Mouse (Mus musculus) c-Kit-positive CD71-positive TER-119-negative erythroid progenitor cells, embryonic 14.5 days (primary cell): ENCODE measurements around the gene Dnmt3a.

Experiments used
- DNase-seq: peaks from one replicate; pipeline ENCODE4 v3.0.0-alpha.2; 2013; ENCODE audit warnings: low read depth

The Dnmt3a gene

DNA sequence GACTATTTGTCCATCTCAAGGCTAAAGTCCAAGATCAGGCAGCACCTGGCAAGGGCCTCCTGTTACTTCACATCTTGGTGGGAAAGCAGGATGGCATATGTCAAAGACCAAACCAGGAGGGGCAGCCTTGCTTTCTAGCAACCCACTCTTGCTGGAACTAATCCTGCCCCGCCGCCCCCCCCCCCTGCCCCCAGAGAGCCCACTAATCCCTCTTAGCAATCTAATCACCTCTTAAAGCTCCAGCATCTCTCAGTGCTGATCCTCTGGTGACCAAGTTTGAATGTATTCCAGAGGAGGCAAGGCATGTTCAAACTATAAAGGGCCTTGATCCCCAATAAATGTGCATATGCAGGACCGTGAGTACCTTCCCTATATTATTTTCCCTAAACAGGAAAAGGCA lies 18.8 kb upstream of the Dnmt3a start:
- no peak for DNase-seq

DNA sequence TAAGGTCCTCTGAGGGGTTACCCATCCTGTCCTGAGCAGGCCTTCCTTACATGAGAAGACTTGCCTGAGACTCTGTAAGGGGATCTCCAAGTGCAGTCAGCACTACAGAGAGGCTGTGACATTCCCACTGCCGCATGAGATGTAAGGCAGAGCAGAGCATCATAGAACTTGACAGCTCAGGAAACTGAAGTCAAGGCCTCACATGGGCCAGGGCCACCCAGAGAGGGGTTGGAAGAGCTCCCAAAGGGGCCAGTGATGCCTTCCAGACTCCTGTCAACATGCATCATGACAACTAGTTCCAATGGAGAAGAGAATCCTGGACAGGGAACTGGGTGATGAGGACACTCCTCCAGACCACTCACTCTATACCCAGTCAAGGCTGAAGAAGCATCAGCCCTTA lies 18.3 kb upstream of the Dnmt3a start:
- DNase-seq = no peak

DNA sequence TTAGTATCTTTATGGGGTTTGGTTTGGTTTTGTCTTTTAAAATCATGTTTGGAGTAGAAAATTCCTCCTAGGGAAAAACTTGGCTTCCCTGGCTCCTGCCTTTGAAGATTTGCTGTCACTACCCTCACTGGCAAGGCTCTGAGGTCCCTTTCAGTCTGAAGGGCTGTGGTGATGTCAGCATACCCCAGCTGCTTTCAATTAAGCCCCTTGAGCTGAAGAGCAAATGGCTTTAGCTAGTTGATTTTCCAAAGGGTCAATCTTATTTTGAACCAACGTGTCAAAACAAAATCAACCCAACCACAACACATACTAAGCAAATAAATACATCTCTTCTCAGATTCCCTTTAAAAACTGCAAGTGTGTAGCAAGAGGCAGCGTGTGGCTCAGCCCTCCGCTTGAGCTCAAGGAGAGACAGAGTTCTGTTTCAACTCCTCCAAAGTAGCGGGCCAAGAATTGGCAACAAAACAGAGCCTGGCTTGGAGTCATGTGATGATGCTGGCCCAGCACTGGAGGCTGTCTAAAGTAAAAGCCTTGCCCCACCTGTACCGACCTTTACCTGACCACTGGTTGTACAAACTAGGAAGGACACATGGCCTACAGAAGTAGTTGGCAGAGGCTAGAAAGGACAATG lies 17.3 kb upstream of the Dnmt3a start:
- no peak for DNase-seq

DNA sequence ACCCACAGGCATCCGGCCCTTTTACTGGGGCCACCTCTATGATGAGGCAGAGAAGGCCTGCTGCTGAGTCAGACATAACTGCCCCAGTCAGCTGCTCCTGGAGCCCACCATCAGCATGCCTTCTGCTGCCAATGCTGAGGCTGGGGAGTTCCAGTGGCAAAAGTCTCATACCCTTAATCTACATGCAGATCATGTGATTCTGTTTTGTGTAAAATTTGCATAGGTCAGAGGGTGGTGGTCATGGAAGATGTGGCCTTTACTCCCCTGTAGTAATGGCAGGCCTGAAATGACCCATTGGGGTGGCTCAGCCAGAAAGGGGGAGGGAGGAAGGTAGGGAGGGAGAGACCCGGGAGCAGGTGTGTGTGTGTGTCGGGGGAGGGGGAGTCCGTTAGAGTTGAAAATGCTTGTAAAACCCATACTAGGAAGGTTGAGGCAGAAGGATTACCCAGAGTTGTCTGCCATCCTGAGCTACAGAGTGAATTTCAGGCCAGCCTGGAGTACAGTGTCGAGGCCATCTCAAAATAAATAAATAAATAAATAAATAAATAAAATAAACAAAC lies 16.1 kb upstream of the Dnmt3a start:
- DNase-seq = no peak

DNA sequence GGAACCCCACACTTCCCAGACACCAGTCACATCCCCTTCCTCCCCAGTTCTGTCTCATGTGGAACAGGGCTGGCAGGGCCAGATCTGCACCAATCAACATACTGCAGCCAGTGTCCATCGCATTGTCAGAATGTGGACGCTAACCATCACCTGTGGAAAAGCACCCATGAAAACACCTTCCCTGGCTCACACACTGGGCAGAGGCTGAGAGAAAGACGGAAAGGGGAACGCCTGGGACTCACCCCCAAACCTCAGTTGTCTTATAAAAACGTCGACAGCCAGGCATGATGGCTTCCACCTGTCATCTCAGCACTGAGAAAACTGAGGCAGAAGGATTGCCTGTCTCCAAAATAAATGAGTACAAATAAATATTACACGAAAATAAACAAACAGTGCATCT lies 14.6 kb upstream of the Dnmt3a start:
- no peak for DNase-seq

DNA sequence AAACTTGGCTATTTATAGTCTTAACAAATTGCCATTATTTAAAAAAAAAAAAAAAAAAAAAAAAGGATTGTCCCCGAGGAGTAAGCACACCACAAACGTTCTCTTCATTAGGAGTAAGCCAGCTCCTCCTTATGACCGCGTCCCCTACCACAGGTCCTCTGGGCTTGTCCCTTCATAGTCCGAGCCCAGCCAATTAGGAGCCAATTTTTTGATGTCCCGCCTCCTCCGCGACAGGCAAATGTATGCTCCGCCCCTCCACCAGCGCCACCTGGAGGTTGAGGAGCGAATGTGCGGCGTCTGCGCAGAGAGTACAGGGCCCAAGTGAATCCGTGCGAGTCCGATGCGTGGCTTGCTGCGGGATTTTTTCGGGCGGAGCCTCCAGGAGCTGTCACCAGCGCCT lies 14.1 kb upstream of the Dnmt3a start:
- peak; percentile 93 for DNase-seq

DNA sequence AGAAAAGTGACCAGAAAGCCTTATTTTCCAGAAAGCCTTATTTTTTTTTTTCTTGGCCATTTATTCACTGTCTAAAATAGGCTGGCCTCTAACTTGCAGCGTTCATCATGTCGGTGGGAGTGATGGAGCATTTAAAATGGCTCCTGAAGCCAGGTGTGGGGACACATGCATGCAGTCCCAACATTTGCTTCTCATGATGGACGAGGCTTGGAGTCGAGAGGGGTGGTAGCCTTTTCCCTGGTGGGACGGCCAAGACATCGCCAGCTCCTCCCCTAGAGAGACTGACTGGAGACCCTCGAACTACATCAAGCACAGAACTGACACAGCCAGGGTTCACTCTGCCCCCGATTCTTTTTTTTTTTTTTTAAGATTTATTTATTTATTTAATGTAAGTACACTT lies 13.6 kb upstream of the Dnmt3a start:
- DNase-seq = no peak

DNA sequence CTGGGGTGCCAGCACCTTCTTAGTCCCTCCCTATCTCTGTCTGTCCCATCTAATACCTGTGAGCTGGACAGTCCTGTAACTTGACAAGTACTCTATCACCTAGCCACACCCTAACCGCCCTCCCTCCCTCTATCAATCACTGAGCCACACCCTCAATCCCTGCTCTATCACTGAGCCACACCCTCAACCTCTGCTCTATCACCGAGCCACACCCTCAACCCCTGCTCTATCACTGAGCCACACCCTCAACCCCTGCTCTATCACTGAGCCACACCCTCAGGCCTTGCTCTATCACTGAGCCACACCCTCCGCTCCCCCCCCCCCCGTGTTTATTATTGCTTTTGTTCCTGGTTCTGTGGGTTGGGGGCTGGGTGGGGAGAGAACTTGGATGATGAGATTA lies 10.2 kb upstream of the Dnmt3a start:
- DNase-seq = no peak

DNA sequence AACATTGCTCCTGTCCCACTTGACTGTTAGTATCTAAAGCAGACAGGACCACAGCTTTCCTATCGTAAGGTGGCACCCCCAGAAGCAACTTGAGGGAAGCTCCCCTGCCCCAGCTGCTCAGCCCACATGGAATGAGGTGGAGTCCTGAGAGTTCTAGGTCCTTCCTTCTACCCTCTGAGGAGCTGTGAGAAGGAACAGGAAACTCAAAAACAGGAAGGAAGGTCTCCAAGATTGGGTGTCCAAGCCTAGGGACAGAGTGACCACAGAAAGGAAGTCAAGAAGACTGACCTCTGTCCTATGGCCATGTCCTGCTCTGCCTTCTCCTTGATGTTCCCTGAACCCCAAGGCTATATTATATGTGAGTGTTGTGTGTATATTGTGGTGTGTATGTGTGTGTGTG lies 6.3 kb upstream of the Dnmt3a start:
- DNase-seq = no peak

DNA sequence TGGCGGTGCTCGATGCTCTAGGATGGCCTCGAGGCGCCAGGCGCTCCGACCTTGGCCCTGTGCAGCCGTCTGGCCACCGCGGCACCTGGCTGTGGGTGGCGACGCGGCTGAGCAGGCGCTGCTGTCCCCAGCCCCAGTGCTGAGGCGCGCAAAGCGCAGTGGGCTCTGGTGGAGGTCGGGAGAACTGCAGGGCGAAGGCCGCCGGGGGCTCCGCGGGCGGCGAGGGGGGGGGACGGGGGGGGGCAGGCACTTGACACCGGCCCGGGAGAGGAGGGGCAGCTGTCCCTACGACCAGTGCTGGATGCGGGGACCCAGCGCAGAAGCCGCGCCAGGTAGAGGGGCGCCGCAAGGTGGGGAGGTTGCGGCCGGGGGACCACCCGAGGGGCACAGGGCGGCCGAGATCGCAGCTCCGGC lies 471 bp downstream of the Dnmt3a start:
- no peak for DNase-seq

DNA sequence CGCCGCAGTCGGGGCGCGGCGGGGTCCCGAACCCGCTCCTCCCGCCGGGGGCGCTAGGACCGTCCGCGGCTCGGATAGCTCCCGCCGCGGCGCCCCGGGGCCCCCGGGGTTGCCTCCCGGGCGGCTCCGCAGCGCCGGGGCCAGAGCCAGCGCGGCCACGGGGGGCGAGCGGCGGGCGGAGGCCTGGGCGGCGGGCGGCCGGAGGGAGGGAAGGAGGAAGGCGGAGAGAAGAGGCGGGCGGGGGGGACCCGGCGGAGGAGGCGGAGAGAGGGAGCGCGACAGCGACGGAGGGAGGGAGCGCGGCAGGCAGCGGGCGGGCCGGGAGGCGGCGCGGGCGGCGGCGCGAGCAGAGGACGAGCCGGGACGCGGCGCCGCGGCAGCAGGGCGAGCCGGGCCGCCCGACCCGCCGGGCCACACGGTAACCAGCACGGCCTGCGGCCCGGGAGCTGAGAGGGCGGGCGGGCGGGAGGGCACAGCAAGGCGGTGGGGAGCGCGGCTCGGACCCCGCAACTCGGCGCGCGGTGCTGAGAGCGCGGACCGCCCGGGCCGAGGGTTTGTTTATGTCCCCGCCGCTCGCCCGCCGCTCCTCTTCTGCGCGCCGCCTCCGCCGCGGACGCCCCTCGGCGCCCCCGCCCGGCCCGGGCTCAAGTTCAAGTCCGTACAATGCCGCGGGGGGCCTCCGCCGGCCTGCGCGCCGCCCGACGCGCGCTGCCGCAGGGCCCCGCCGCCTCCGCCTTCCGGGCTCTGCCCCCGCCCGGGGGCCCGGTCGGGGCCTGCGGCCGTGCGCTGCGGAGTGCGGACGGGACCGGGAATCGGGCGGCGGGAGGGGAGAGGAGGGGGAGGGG lies 1.1 kb downstream of the Dnmt3a start:
- no peak for DNase-seq

DNA sequence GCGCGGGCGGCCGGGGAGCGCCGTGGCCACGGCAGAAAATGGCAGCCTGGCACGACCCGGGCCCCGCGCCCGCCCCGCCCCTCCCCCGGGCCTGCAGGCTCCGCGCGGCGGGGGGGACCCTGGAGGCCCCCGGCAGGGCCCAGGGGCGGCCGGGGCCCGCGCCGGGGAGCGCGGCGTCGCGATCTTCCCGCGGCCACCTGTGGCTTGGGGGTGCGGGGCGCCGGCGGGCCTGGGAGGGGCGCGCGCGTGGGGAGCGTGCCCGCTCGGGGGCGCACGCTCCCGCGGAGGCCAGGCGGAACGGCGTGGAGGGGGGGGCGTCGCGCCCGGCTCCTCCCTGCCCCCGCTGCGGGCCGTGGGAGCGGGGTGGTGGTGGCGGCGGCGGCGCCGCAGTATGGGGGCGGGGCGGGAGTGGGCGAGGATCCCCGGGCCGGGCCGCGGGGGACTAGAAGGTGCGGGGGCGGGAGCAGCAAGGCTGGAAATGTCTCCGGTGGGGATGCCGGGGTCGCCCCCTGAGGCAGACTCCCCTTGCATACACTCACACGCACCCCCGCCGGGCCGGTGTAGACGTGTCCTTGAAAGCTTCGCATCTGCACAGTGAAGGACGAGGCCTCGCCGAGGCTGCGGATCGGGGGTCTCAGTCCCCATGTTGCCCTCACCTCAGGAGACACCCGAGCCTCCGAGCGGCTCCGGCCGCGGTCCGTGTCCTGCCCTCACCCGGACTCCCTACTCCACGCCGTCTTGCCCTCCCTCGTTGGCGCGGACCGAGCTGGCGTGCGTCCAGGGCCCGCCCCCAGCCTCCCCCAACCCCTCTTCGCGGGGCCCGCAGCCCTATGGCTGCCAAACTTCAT lies 2.0 kb downstream of the Dnmt3a start:
- no peak for DNase-seq

DNA sequence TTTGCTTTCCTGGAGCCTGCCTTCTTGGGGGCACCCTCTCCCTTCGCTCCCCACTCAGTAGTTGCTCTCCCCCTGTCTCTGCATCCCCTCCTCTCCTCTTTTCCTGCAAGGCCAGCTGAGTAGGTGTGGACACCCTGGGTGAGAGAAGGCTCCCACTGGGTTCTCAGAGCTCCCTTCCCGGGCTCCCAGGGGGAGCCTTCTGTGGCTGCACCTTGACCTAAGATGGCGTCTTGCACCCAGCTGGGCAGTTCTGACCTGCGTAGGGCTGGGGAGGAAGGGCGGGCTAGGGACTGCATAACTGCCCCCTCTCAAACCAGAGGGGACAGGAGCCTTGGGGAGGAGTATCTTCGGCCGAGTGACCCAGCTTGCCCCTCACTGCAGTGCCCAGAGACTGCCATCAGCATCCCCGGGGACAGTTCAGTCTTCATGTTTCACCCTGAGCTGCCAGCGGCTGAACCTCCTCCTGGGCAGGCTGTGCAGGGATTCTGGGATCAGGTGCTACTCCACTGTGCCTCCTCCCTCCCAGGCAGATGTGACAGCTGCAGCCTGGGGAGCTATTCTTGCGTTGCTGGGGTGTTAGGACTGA lies 2.7 kb downstream of the Dnmt3a start:
- DNase-seq = no peak

DNA sequence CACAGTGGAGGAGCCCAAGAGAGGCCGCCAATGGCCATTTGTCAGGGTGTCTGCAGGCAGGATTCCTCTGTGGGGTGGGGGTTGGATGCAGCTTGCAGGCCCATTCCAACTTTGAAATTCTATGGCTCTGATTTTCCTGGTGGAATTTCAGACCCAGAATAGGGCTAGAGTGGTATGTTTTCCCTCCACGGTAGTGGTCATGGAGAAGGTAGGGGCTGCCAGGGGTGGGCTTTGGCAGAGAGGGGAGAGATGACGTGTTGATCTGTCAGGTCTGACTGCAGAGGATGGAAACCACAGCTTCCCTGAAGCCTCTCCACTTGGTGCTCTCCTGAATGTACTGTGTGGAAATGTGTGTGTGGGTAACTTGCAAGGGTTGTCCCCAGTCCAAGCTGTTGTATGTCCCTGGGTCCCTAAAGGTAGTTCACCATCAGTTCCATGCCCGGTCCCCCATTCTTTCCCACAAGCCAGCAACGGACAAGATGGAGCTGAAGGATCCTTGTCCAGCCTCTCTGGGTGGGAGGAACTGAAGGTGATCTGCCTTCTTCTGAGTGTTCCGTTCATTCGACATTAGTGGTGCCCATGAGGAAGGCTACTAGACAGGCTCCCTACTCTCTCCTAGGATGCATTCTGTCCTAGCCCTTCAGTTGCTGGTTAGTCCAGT lies 3.8 kb downstream of the Dnmt3a start:
- DNase-seq = no peak

DNA sequence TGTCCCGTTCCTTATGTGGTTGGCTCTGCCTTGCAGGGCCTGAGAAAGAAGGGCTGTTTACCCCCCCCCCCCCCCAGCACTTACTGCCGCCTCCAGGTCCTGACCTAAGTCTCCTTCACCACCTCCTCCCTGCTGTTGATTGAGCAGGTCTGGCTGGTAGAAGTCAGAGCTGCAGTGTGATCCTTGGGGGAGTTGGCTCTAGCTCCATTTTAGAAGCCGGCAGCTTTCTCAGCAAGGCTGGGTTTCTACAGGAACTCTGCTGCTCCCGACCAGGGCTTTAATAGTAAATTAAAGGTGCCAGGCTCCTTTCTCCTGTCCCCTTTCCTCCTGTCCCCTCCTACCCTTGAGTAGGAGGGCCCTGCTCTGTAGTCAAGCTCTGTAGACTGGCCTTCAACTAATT lies 4.6 kb downstream of the Dnmt3a start:
- no peak for DNase-seq

DNA sequence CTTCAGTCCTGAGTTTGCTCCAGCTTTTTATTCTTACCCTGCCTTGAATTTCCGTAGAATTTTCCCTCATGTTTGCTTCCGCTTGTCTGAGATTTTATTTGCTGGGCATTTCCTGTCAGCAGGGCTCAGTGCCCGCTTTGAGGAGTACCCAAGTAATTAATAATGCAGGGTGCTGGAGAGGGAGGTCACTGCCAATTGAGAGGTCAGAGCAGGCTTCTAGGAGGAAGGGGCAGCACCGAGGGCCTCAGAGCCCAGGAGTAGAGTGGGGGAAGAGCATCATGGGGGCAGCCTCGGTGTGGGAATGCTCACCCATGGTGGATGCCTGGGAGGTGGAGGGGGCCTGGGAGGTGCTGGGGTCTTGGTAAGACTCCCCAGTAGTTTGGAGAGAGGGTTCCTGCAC lies 5.8 kb downstream of the Dnmt3a start:
- no peak for DNase-seq

DNA sequence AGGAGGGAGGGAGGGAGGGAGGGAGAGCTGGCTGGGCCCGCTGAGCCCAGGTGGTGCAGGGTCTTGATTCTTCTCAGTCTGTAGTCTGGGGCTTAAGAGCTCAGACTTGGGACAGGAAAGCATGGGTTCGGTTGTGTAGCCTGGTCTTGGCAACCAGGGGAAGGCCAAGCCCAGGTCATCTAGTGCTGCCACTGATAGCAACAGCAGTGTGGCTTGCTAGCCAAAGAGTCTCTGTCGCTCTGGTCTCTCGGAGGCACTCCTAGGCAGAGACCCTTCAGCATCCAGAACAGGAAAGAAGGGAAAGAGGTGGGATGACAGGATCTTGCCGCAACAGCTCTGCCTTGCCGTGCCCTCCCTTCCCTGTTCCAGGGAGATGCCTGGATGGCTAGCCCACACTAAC lies 6.4 kb downstream of the Dnmt3a start:
- DNase-seq = no peak

DNA sequence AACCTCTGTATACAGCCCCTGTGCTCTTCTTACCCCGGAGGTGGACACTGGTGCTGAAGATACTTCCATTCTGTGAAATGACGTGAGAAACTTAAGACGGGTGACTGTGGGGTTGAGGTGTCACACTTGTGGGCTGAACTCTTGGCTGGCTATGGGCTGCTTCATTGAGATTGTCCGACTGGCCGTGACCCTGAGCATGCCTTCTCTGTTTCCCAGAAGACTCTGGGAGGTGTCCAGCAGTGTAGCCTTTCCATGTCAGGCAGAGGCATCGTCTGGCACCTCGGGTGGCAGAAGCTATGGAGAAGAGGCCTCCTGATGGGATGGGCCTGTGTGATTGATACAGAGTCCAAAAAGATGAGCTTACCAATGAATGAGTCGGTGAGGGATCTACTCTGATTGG lies 7.3 kb downstream of the Dnmt3a start:
- no peak for DNase-seq

DNA sequence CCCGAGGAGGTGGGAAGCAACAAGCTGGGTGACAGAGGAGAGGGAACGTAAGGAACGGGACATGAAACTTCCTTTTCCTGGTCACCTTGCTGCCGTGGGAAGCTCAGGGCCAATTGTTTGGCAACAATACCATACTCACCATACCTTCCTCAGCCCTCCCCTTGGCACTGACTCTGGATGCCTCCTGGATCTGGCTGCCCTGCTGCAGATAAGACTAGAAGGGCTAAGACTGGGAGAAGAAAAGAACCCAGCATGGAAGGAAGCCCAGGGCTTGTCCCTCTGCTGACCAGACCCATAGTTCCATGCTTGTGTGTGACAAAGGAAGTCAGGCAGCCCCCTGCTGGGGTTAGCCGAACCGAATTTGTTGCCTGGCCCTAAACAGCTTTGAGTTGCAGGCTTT lies 9.6 kb downstream of the Dnmt3a start:
- no peak for DNase-seq

DNA sequence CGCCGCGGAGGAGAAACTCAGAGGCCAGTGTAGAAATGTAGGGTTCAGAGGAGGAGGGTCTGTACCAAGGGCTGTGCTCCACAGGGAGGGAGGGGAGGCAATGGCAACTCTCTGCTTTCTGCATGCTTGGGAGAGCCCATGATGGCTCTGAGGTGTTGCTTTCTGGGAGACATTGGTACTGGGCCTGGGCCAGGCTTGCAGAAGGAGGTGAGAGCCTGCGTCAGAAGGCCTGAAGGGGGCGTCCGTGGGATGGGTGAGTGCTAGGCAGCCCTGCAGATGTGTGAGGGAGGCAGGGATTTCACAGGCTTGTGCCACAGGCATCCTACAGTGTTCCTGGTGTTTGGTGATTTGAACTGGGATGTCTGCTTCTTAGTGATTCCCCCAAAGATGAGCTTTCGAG lies 11.2 kb downstream of the Dnmt3a start:
- DNase-seq = no peak

DNA sequence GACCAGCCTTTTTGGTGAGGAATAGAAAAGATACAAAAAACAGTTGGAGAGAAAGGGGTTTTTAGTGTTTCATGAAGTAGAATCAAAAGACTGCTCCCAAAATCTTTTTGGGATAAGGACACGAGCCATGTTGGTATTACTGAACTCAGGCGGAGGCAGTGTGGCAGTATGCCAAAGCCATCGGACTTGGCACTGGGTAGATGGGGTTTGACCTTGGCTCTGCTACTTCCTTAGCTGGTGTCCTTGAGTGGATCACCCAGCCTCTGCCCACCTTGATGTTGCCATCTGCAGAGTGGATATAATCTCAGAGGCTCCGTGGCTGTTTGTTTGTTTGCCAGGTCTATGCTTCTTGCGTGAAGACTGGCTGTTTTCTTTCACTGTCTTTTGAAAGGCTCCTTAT lies 11.8 kb downstream of the Dnmt3a start:
- no peak for DNase-seq

DNA sequence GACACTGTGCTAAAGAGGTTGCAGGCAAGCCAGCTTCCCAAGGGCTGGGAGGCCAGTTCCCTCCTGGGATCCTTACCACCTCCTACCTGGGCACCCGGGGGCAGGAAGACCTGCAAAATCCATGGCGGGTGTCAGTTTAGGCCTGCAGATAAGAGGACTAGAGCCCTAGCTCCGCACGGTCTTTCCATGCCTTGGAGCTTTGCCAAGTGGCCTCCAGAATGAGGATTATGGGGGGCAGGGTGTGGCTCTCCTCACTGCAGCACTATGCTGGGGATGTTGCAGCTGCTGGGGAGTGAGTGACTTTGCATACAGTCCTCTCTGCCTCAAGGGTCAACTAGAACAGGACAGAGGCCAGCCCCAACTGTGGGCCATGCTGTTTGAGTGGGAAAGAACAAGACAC lies 14.1 kb downstream of the Dnmt3a start:
- no peak for DNase-seq
